Mouse (Mus musculus) embryonic fibroblast, embryonic 13.5 days (primary cell): ENCODE results near the gene Sfr1.

Source experiments
- CTCF ChIP-seq: IDR thresholded peaks from 2 replicates; pipeline ENCODE4 v1.5.1; 2011; ENCODE audit warnings: mild to moderate bottlenecking, control low read depth, low read length, moderate library complexity, borderline replicate concordance; ENCODE audit not compliant: insufficient read depth
- POLR2A ChIP-seq: IDR thresholded peaks from 2 replicates; pipeline ENCODE4 v1.6.1; 2011; ENCODE audit warnings: low read depth, mild to moderate bottlenecking, control low read depth, low read length, moderate library complexity

- TF ChIP-seq POLR2A (no peak), CTCF (no peak)
These were observed 15.3 kb upstream of the Sfr1 start for GRCm38 (mm10) chr19:47716144-47716543.
